Mouse (Mus musculus) embryonic fibroblast, embryonic 13.5 days (primary cell): Measurements from ENCODE around the gene 2700049A03Rik.

Experiments used
- CTCF ChIP-seq: IDR thresholded peaks from 2 replicates; pipeline ENCODE4 v1.5.1; 2011; ENCODE audit warnings: mild to moderate bottlenecking, control low read depth, low read length, moderate library complexity, borderline replicate concordance; ENCODE audit not compliant: insufficient read depth
- POLR2A ChIP-seq: IDR thresholded peaks from 2 replicates; pipeline ENCODE4 v1.6.1; 2011; ENCODE audit warnings: low read depth, mild to moderate bottlenecking, control low read depth, low read length, moderate library complexity

- TF ChIP-seq CTCF (no peak), POLR2A (no peak)
Measured at GRCm38 (mm10) chr12:71154979-71155378, 18.3 kb downstream of the 2700049A03Rik start.
